Mouse (Mus musculus) CD4-positive, CD25-positive, alpha-beta regulatory T cell, adult 2 months (primary cell): ENCODE results near the gene 1300017J02Rik.
A peak's percentile ranks its signal among the peaks of the same experiment; 100 is the strongest.

ENCODE experiments used
- DNase-seq: peaks from one replicate; pipeline ENCODE4 v3.0.0-alpha.2; 2012; ENCODE audit warnings: low read depth, low spot score

Gene 1300017J02Rik

DNA sequence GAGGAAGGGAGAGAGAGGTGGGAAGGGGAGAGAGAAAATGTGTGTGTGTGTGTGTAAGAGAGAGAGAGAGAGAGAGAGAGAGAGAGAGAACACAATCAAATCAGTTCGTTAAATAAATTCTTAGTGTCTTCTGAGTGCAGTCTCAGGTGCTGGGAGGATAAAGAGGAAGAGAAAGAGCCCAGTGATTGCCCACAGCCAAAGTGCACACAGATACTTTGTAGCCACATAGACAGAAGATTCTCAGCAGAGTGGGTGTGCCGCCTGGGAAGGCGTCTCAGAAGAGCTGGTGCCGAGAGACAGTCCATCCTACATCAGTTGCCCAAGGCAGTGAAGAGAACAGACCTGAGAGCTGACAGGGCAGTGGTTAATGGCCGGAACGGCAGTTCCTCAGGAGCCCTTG lies 90.6 kb downstream of the 1300017J02Rik start:
- no peak for DNase-seq

DNA sequence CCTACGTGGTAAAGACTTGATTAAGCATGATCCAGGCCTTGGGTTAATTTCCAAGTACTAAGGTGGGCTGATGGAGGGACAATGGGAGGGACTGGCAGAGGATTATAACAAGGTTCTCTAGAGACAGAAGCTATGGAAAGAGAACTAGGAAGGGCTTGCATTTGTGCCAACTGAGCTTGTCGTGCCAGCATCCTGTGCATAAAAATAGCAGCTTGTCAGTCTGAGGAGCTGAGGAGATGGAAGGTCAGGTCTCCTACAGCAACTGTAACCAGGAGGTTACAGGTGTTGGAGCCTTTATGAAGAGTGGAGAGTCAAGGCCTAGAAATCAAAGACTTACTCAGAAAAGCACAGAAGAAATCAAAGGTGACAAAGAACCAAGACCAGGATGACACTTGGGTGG lies 91.3 kb downstream of the 1300017J02Rik start:
- no peak for DNase-seq

DNA sequence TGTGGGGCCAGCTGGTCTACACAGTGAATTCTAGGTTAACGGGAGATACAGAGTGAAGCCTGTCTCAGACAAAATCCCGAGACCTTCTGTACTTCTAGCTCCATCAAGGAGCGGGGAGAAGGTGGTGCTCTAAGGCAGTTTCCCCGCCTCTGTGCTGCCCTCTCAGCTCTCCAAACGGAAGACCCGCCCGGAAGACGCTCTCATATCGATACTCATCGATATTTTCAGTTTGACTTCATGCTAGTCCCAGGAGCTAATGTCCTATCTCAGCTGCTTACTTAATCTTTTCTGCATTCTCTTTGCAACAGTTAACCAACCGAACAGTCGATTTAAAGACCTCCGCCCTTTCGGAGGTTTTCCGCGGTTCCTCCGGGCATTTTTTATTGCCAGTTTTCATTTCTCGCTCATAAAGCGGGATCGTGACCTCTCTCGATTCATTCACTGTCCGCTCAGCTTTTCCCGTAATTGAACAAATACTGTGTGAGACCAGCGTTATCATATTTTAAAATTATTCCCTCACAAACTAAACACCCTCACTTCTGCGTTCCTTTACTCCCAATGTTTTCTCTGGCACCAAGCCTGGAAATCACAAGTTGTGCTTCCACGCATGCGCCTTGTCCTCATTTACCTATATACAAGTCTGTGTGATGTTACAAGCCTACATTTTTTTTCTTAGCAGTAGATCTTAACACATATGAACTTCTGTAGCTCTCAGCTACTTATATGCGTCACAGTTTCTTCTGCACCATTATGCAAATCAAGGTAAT lies 92.0 kb downstream of the 1300017J02Rik start:
- DNase-seq, result no peak

DNA sequence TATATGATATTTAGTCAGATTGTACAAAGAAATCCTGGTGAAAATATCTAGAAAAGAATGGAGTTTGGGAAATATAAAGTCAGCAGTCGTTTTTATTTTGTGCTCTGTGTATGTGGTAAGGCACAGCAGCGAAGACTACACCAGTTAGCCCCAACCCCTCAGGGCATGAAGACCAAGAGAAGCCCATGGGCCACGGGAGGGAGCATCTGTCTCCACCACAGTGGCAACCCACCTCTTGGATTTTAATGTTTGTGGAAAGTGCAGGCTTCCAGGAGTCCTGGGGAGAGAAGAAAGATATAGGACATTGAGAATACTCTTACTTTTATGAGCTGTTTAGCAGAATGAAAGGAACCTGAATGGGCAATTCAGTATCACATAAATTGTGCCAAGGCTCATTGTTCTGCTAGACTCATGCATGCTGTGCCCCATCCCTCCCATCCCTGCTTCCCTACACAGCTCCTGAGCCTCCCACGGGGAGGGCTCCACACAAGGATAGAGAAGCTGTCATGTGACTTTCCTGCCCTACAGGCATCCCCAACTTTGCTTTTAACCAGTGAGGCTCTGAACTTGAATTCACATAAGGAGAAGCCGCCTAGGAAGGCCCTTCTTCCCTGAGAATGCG lies 96.0 kb downstream of the 1300017J02Rik start:
- no peak for DNase-seq

DNA sequence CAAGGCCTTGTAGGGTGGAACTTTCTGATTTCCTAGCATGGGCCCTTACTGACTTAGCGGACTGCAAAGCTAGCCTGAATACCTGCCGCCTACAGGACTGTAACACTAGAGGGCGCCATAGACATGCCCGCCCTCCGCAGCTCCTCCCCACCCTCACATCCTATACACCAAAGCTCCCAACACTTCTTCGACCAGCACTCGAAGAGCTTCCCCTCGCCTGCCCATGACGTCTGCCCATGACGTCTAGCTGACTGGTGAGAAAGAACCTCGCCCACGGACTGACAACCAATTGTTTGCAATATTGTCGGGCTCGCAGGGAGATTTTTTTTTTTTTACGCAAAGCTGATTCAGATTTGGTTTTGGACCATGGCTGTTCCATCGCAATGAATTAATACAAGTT lies 97.0 kb downstream of the 1300017J02Rik start:
- DNase-seq, result peak; percentile 92

DNA sequence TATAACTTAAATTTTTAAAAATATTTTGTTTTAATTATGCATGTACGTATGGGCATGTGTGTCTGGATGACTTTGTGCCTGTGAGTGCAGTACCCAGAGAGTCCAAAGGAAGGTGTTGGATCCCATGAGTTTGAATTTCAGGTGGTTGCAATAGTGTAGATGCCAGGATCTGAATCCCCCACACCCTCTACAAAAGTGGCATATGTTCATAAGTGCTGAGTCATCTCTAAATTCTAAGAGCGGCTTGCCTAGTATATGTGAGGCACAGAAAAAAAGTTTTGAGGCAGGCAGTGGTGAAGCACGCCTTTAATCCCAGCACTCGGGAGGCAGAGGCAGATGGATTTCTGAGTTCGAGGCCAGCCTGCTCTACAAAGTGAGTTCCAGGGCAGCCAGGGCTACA lies 99.1 kb downstream of the 1300017J02Rik start:
- no peak for DNase-seq

DNA sequence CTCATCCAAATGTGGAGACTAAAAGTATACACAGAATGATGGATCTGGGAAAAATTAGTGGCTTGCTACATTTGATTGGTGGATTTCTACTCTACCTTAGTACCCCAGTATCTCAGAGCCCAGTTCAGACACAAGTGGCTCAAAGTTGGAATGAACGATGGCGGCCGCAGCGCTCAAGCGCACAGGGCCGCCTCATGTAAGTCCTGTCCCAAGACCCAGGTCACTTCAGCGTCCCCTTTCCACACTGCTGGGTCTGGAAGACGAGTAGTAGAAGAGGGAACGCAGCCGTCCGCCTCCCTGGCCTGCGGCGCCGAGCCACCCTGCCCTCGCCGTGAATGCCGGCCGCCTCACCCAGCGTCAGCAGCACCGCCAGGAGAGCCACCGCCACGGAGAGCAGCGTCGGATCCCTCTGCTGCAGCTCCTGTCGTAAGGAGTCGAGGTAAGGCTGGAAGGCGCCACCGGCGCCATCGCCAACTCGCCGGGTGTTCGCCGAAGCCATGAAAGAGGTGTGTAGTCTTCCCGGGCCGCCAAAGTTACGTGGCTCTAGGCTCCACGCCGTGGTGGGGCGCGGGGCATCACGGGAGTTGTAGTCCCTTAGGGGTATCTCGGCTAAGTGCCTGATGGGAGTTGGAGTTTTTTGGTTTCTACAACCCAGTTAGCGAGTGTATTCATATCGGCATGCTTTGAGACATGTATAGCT lies 103.2 kb downstream of the 1300017J02Rik start, which contains the start of gene Srprb:
Srprb (minus strand) TSS at position 577 of the 700 bp plus-strand sequence.
- DNase-seq, result peak; percentile 95
